Mouse (Mus musculus): ENCODE measurements around the gene Gm12185. TPM values are rescaled to one million over a fixed set of nuclear protein-coding genes. Genes with fewer than 3 reads are reported as not detected.

The Gm12185 gene
- total RNA-seq, 4 experiments from 2014 or later: 0.79 to 1.2 (median 1.1) TPM

Other genes starting within 250 kb of the Gm12185 start
- gene Rack1, start 191.9 kb downstream of the Gm12185 start, total RNA-seq (2022): 100 to 1,000 TPM; 385 to 495 (median 425) TPM
- 10 to 100 TPM; 22.2 to 28.9 (median 23.8) TPM for gene Trim41, start 174.9 kb downstream of the Gm12185 start, total RNA-seq (2022)
- gene Trim7, start 166.1 kb downstream of the Gm12185 start, total RNA-seq (2022): 10 to 100 TPM; 15.6 to 31.7 (median 17.5) TPM
- 1 to 10 TPM; 1.6 to 5.4 (median 3.7) TPM for gene Gm12184, start 165.6 kb downstream of the Gm12185 start, total RNA-seq (2022)
- gene Irgm1, start 120.5 kb downstream of the Gm12185 start, total RNA-seq (2022): 10 to 100 TPM; 11.7 to 13.3 (median 12.1) TPM
- 1 to 10 TPM in 2 of 4 experiments, under 1 TPM in 2; 0.47 to 1.2 (median 0.90) TPM for gene Gm5431, start 90.0 kb downstream of the Gm12185 start, total RNA-seq (2022)
- gene Psme2b, start 46.0 kb downstream of the Gm12185 start, total RNA-seq (2022): 1 to 10 TPM; 1.7 to 2.9 (median 2.7) TPM
- gene Olfr56, start 13.3 kb downstream of the Gm12185 start, total RNA-seq (2022): under 1 TPM in 3 of 4 experiments, not detected in 1; 0.09 to 0.14 (median 0.09) TPM
- gene 9930111J21Rik1, start 12.8 kb downstream of the Gm12185 start, total RNA-seq (2022): 1 to 10 TPM; 4.0 to 5.6 (median 4.4) TPM
- 1 to 10 TPM; 1.6 to 3.4 (median 2.6) TPM for gene Tgtp1, start 1.9 kb upstream of the Gm12185 start, total RNA-seq (2022)
- 1 to 10 TPM; 4.7 to 6.0 (median 5.6) TPM for gene 9930111J21Rik2, start 59.0 kb upstream of the Gm12185 start, total RNA-seq (2022)
- 1 to 10 TPM; 2.1 to 3.9 (median 3.1) TPM for gene Tgtp2, start 72.0 kb upstream of the Gm12185 start, total RNA-seq (2022)
- gene Ifi47, start 84.4 kb upstream of the Gm12185 start, total RNA-seq (2022): 1 to 10 TPM; 2.2 to 3.0 (median 2.7) TPM
- 1 to 10 TPM in 3 of 4 experiments, under 1 TPM in 1; 0.72 to 1.3 (median 1.1) TPM for gene Olfr1396, start 122.6 kb upstream of the Gm12185 start, total RNA-seq (2022)
- gene Olfr1395, start 150.0 kb upstream of the Gm12185 start, total RNA-seq (2022): not detected
- not detected for gene Olfr1394, start 162.2 kb upstream of the Gm12185 start, total RNA-seq (2022)
- gene Btnl9, start 194.9 kb upstream of the Gm12185 start, total RNA-seq (2022): 10 to 100 TPM; 22.6 to 28.5 (median 23.8) TPM
- 10 to 100 TPM; 25.0 to 31.7 (median 27.1) TPM for gene Zfp62, start 211.1 kb upstream of the Gm12185 start, total RNA-seq (2022)